Mouse (Mus musculus): Measurements from ENCODE around the gene Cebpzos.

Gene Cebpzos

DNA sequence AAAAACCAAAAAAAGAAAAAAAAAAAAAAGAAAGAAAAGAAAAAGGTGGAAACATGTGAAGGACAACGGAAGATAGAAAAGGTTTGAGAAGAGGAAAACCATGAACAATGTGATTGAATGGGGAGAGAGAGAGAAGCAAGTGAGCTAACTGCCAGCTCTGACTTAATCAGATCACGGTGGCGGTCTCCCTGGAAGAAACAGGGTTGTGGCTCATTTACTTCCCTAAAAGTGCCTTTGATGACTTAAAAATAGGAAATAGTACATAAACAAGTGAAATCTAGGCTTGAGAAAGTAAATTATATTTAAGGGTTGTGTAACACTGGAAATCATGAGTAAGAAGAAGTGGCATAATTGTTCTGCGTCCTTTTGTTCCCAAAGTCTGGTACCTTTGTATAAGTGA lies 22.6 kb downstream of the Cebpzos start:
- no peak for DNase-seq (ENCODE audit: low read depth)

DNA sequence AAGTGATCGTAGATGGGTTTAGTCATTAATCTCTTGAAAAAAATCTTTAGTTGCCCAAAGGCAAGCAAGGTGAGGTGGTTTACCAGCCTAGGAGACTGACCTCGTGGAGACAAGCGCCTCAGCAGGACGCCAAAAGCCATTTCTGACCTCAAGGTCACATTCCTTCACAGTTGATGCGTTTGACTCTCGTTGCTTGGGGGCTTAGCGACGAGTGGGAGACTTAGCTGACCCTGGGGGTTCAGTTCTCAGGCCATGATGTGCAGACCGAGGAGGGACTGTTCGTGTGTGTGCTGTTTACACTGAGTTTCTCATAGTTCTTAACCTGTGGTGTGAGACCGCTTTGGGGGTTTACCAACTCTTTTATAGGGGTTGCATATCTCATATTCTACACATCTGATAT lies 26.3 kb downstream of the Cebpzos start:
- DNase-seq (ENCODE audit: low read depth): no peak

DNA sequence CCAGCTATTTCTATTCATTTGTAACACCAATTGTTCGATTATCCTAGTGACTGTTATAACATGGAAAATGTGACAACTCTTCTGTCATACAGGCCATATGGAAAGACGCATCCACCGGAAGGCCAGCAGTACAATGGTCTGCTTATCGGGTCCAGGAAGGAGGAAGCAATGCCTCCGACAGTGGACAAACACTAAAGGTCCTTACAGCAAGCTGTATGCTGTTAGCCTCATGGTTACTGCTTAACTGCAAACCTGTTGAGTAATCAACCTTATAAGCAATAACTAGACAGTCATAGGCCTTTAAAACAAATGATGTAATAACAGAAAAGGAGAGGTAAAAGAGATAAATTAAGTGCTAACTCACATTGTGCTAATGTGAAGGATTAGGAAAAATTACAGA lies 34.9 kb downstream of the Cebpzos start:
- no peak for DNase-seq (ENCODE audit: low read depth)

DNA sequence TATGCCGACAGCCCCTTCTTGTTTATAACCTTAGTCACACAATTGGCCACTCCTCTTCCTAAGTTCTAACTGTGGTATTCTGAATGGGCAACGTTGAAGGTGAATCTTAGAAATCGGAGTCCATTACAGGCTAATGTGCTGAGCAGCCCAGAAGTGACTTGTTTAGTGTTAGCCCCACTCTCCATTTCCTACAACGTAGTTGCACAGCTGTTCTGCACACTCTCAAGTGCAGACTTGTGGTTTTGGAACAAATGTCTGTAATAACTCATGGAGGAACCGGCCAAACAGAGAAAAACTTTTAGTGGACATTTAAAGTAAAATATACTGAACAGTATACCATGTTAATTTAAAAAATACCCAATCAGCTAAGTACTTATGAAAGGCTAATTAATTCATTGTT lies 35.8 kb downstream of the Cebpzos start:
- no peak for DNase-seq (ENCODE audit: low read depth)

DNA sequence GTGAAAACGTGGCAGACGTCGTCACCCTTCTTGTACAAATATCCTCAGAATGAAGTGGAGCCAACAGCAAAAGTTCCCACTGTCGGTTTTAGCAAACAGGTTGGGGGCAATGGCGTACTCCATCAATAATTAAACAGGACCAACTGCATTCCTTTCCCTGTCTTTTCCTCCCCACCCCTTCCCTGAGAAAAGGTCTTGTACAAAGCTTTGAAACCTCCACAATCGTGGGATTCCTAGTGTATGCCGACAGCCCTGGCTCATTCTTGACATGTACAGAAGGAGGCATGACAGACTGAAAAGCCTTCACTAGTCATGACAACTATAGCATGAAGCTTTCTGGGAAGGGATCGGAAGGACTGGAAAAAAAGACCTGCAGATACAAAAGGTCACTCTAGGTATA lies 36.9 kb downstream of the Cebpzos start:
- no peak for DNase-seq (ENCODE audit: low read depth)

DNA sequence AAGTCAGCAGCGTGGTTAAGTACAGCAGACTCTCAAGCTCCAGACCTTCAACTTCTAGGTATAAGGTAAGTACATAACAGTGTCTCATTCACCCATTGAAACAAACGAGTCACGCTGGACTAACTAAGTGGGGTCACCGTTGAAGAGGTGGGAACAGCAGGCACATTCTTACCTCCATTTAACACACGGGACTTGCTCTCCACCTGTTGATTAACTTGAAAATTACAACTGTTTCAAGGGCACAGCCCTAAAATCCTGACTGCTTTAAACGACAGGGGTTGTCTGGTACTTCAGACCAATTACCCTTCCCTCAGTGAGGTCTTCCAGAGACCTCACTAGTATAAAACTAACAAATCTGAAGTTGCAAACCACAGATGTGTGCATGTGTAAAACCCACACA lies 43.2 kb downstream of the Cebpzos start:
- DNase-seq (ENCODE audit: low read depth): no peak

DNA sequence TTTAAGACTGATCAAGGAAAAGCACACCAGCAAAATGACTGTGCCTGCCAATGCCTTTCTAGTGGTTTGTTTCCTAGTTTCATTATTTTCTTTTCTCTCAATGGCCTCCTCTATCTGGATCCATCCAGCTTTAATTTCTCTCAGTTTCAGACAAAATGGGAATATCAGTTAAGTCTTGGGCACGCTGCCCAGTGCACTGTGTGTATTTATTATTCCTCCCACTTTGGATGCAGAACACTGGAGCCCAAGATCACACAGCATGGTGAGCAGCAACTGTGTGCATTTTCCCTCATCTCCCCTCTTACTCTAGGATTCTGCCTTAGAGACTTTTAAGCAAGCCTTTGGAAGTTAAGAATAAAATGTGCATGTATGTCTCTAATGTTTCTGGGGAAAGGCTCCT lies 48.1 kb downstream of the Cebpzos start:
- no peak for DNase-seq (ENCODE audit: low read depth)

DNA sequence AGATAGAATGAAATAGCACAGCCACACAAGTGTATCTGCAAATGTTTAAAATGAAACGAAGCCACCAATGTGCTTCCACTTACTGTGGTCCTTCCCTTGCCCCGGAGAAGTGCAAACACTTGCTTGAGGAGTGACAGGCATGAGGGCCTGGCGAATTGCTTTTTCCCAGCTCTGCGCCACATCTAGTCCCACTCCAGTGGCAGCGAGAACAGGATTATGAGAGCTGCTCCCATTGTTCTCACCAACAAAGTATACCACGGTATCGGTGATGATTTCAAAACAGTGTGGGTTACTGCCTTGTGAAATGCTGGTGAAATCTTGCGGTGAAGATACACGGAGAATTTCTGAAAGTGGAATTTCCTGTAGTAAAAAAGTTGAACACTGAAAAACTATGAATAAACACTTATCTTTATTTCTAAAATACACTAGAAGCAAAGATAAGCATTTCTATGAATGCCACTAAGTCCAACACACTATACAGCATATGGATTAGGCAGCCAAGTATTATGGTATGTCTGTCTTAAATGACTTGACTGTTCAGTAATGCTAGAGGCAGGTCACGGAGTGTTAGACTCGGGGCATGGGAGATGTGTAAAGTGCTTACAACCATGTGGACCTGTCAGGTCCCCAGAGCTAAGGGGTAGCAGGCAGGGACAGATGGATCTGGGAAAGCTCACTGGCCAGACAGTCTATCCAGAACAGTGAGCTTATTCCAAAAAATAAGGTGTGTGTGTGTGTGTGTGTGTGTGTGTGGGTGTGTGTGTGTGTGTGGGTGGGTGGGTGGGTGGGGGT lies 50.0 kb downstream of the Cebpzos start:
- no peak for DNase-seq (ENCODE audit: low read depth)

DNA sequence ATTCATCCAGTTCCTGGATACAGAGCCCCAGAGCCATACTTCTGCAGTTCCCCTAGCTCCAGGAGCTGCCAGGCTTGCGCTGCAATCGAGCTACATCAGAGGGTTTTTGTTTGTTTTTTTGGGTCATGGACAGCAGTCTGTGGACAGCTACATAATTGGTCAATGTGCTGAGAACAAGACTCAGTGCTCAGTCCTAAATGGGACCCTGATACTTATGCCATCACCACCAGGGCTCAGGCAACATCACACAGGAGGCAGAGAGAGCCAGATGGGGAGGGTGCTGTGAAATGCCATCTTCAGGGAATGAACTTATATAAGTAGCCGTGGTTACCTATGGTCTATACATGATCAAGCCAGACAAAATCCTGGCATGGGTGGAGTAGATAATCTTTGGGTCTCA lies 52.2 kb downstream of the Cebpzos start:
- DNase-seq (ENCODE audit: low read depth): no peak

Data from NIH3T3 (cell line).